Mouse (Mus musculus) G1E (cell line): ENCODE data around the gene Fam83f.

ENCODE experiments used
- CTCF ChIP-seq: IDR thresholded peaks from 2 replicates; pipeline ENCODE4 v1.5.1; 2012; ENCODE audit warnings: low read depth, low read length, inconsistent platforms, mixed read lengths
- GATA1 ChIP-seq: IDR thresholded peaks from 2 replicates; pipeline ENCODE4 v1.6.1; 2012; ENCODE audit warnings: borderline replicate concordance, low read length, inconsistent platforms, mixed read lengths

GRCm38 (mm10) chr15:80648977-80649606 is 22.6 kb upstream of the Fam83f start:
- TF ChIP-seq GATA1 = no peak
- no peak for TF ChIP-seq CTCF
